Mouse (Mus musculus): Measurements from ENCODE around the gene Prl8a2.

The Prl8a2 gene

DNA sequence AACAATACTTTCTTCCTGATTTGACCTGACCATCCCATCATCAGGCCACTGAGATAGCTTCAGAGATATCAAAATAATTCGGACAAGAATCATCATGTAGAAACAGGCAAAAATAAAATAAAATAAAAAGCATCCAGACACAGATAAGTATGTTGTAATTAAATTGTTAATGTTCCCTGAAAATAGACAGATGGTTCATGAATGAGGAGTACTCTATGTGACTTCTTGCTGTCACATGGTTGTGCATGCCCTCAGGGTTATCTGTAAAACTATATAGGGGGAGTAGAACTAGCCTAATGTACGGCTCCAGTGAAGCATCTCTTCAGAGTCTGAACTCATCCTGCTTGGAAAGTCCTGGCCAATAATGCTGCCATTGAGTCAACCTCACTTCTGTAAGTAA lies at the start of gene Prl8a2:
TSS of gene Prl8a2 (plus strand) at position 301 of the 400 bp plus-strand sequence.
- in situ Hi-C loops (cut with MboI, MseI): no loop called here

- in situ Hi-C loops (cut with MboI, MseI): no loop called here
Observed at GRCm38 (mm10) chr13:27312334-27313225, 32.9 kb upstream of the Prl8a2 start, which contains the start of gene Prl6a1. TSS of gene Prl6a1 (plus strand) at chr13:27312627.

DNA sequence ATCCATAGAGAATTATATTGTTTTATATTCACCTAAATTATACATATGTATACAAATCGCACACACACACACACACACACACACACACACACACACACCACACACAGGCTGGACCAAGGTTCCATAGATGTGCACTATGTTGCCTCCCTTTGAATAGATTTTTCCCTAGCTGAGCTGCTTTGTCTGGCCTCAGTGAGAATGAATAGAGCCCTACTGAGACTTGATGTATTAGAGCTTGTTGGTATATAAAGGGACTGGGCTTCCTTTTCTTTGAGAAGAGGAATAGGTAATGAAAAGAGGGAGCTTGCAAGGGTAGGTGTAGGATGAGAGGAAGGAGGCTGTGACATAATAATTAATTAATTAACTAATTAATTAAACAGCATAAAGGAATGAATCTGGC lies 10.5 kb upstream of the Prl8a2 start:
- in situ Hi-C loops (cut with MboI, MseI): no loop called here

GRCm38 (mm10) chr13:27342733-27343275 lies 2.7 kb upstream of the Prl8a2 start:
- in situ Hi-C loops (cut with MboI, MseI): no loop called here

- in situ Hi-C loops (cut with MboI, MseI): no loop called here
Observed at GRCm38 (mm10) chr13:27390746-27391145, 45.3 kb downstream of the Prl8a2 start, which contains the start of gene Prl2b1. TSS of gene Prl2b1 (minus strand) at chr13:27390846.

DNA sequence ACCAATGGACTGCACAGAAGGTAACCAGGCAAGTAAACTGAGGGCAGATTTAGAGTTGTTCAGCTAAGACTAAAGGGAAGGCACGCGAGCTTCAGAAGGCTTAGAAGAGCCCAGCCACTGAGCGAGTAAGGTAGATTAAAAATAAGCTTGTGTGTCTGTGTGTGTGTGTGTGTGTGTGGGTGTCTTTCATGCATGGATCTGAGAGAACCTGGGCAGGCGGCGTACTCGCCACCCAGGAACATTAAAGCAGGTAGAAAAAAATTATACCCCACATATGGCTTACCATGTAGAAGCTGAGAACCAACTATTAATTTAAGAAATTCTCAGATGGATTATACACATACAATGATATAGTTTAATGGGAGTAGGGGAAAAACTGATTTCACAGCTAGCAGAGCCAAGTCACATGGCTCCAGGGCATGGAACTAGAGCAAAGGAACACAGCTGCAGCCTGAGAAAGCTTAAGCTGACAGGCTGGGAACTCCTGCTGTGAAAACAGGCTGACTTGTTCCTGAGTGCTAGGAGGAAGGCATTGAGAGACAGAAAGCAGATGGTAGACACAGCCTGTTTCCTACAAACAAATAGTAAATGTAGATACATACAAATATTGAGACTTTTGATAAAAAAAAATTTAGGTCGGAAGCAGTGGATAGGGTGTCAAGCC lies 53.7 kb downstream of the Prl8a2 start:
- in situ Hi-C loops (cut with MboI, MseI): no loop called here
